In genomic region chr15:24022137-24022536, GRCm38 (mm10) we compare ENCODE assay signal across 22 mouse cellular contexts.
A peak's percentile ranks its signal among the peaks of the same experiment; 100 is the strongest.
DNase-seq lines count a peak whose midpoint lies in the region; ATAC-seq lines count a peak whose summit lies in the region.
"Had no signal": no experiment of that assay in that cellular context is flagged by ENCODE, and none has a peak within 500 bp of the region (broad histone marks: within the 10 kb centered on the region; RNA-seq: fewer than 3 reads in every experiment).

No protein-coding gene starts in this region.

- H3K4me2 ChIP-seq in hindbrain, embryonic 11.5 days (replicated peaks; ENCODE audit: low read depth, low read length): no peak overlapping the region
- H3K4me2 ChIP-seq in hindbrain, embryonic 13.5 days: no peak overlapping the region
- H3K4me2 ChIP-seq: liver, embryonic 13.5 days; midbrain, embryonic 12.5 days had no signal

- DNase-seq in hindbrain, embryonic 11.5 days (ENCODE audit: low spot score): no peak
- DNase-seq in cerebellum, adult 11 months: peak; percentile 37
- DNase-seq in cerebellum, adult 8-10 months: peak; percentile 42
- DNase-seq in retina, embryonic 14.5 days (ENCODE audit: low spot score): peak; percentile 8
- no peak for DNase-seq in thymus, postnatal 25 days
- no peak for DNase-seq in adrenal gland, postnatal 36 days
- DNase-seq: adrenal gland, adult 8-10 months; B cell, adult 2 months; gastrocnemius, postnatal 36 days; heart, adult 2 months; heart, postnatal 36 days; kidney, adult 9 months; kidney, postnatal 14 days; liver, embryonic 13.5 days; lung, adult 2 months; lung, postnatal 14 days had no signal

- no peak overlapping the region for H3K4me3 ChIP-seq in hindbrain, embryonic 11.5 days (ENCODE audit: low read depth, low read length)
- no peak overlapping the region for H3K4me3 ChIP-seq in hindbrain, embryonic 13.5 days
- H3K4me3 ChIP-seq: heart, adult 2 months; liver, embryonic 13.5 days; midbrain, embryonic 12.5 days had no signal

- no peaks in the 10 kb centered on the region for H3K36me3 ChIP-seq in hindbrain, embryonic 11.5 days (ENCODE audit: control insufficient read depth, insufficient read depth, low read length)
- H3K36me3 ChIP-seq in hindbrain, embryonic 13.5 days: no peaks in the 10 kb centered on the region
- H3K36me3 ChIP-seq: G1E; liver, embryonic 13.5 days; midbrain, embryonic 12.5 days had no signal

- no peak overlapping the region for H3K27ac ChIP-seq in hindbrain, embryonic 11.5 days (ENCODE audit: low read depth, low read length)
- H3K27ac ChIP-seq in hindbrain, embryonic 13.5 days: no peak overlapping the region
- H3K27ac ChIP-seq: heart, adult 2 months; liver, embryonic 13.5 days; midbrain, embryonic 12.5 days had no signal

- H3K9me3 ChIP-seq in hindbrain, embryonic 11.5 days (ENCODE audit: control insufficient read depth, low read length): no peaks in the 10 kb centered on the region
- H3K9me3 ChIP-seq in hindbrain, embryonic 13.5 days: no peaks in the 10 kb centered on the region
- H3K9me3 ChIP-seq: G1E; liver, embryonic 13.5 days; midbrain, embryonic 12.5 days had no signal

- H3K9ac ChIP-seq in hindbrain, embryonic 11.5 days (ENCODE audit: low read depth, low read length): no peak overlapping the region
- H3K9ac ChIP-seq in hindbrain, embryonic 13.5 days: no peak overlapping the region
- H3K9ac ChIP-seq: liver, embryonic 13.5 days; midbrain, embryonic 12.5 days had no signal

- ATAC-seq in hindbrain, embryonic 11.5 days (ENCODE audit: low FRiP score): peak; percentile 46; the same call in 1 of the 2 replicates
- no peak for ATAC-seq in hindbrain, embryonic 13.5 days (ENCODE audit: low FRiP score)
- ATAC-seq: hindbrain, embryonic 16.5 days; intestine, embryonic 16.5 days had no signal

- H3K27me3 ChIP-seq in hindbrain, embryonic 11.5 days (ENCODE audit: control insufficient read depth, insufficient read depth, low read length): no peaks in the 10 kb centered on the region
- H3K27me3 ChIP-seq in hindbrain, embryonic 13.5 days: no peaks in the 10 kb centered on the region
- H3K27me3 ChIP-seq: CH12.LX; liver, embryonic 13.5 days; midbrain, embryonic 12.5 days had no signal

- no peaks in the 10 kb centered on the region for H3K4me1 ChIP-seq in hindbrain, embryonic 11.5 days (replicated peaks; ENCODE audit: control insufficient read depth, insufficient read depth, low read length)
- no peaks in the 10 kb centered on the region for H3K4me1 ChIP-seq in hindbrain, embryonic 13.5 days (replicated peaks)
- H3K4me1 ChIP-seq: liver, embryonic 13.5 days; midbrain, embryonic 12.5 days had no signal

Comparison
In these comparisons a context has a peak if more than half of its experiments do, and no peak if none do; other contexts are left out.
1. DNase-seq: peak in cerebellum, adult 11 months (single experiment), cerebellum, adult 8-10 months (single experiment) and retina, embryonic 14.5 days (single experiment); none in hindbrain, embryonic 11.5 days (single experiment), thymus, postnatal 25 days (single experiment) and adrenal gland, postnatal 36 days (0 of 2).